Mouse (Mus musculus) small intestine, adult 2 months (tissue): ENCODE measurements around the gene 2210010C04Rik.

ENCODE experiments used
- CTCF ChIP-seq: fragments of 200-500 bp; IDR thresholded peaks from 2 replicates; pipeline ENCODE4 v1.5.1; 2012; ENCODE audit warnings: low read depth, mild to moderate bottlenecking, control low read depth, inconsistent platforms, low read length, moderate library complexity, mixed read lengths; ENCODE audit not compliant: insufficient replicate concordance, insufficient read length; ENCODE audit errors: extremely low read depth
- POLR2A ChIP-seq: fragments of 200-500 bp; IDR thresholded peaks from 2 replicates; pipeline ENCODE4 v1.6.1; 2012; ENCODE audit warnings: low read depth, mild to moderate bottlenecking, control low read depth, inconsistent platforms, low read length, moderate library complexity

DNA sequence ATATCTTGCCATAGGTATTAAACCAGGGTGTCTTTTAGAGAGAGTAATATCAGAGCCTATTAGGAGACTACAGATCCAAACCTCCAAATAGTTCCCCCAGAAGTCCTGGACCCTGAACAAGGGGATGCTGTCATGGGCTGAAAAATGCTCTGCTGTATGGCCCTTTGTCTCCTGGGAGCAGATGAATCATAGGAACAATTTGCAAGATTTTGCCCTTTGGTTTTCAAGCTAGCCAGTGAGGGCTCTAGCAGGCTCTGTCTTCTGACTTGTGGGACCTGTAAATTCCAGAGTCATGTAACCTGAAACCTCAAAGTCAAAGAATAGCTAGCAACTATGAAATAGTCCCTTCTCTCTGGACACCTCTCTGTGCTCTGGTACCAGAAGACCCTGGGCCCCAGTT lies 44.8 kb upstream of the 2210010C04Rik start:
- TF ChIP-seq POLR2A (no peak), CTCF (no peak)
